Mouse (Mus musculus): ENCODE data around the gene Tbc1d10c.

The Tbc1d10c gene

GRCm38 (mm10) chr19:4180411-4180810 lies 10.7 kb downstream of the Tbc1d10c start:
- no peak for TF ChIP-seq NANOG (IDR thresholded peaks at IDR 0.05; ENCODE audit: borderline replicate concordance, low read length)
- no peak for TF ChIP-seq POU5F1 (IDR thresholded peaks at IDR 0.05; ENCODE audit: borderline replicate concordance, low read length)
- no peak for TF ChIP-seq CTCF (conservative IDR thresholded peaks at IDR 0.05; ENCODE audit: low read length)
- no peak overlapping the region for H3K4me3 ChIP-seq (replicated peaks; ENCODE audit: low read length)
- H3K4me1 ChIP-seq (replicated peaks; ENCODE audit: low read depth, low read length) = peaks cover 52% of the 10 kb centered on the region
- H3K27me3 ChIP-seq (ENCODE audit: insufficient read depth, low read length) = peaks cover 9% of the 10 kb centered on the region; the same call in 1 of the 2 replicates
- H3K36me3 ChIP-seq (ENCODE audit: insufficient read depth, low read length) = no peaks in the 10 kb centered on the region
- no peaks in the 10 kb centered on the region for H3K9me3 ChIP-seq (ENCODE audit: low read length)

DNA sequence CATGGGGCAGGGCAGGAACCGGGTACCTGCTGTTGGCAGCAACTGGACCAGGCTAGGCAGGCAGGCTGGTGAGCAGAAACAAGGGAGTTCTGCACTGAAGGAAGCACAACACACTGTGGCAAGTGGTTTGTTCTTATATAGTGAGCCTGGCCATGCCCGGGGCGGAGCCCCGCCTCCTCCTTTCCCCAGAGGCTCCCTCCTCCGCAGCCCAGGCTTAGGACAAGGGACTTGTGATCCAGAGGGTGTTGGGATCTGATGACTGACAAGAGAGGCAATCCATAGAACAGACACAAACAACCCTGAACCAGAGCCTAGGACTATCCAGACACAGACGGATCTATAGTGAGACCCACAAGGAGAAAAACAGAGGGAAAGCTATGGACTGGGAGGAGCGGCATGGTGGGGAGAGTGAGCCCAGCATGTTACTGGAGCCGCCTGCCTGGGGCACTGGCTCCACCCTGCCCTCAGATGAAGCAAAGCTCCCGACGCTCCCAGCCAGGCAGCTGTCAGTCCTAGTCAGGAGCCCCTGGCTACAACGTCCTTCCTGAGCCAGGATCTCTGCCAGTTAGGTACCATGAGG lies 15.6 kb downstream of the Tbc1d10c start, which contains the start of gene Carns1:
Gene Carns1, minus strand, starts transcription at position 112 of the 580 bp plus-strand sequence.
- Histone ChIP-seq H3K4me1 (replicated peaks; ENCODE audit: low read depth, low read length) (peaks cover 59% of the 10 kb centered on the region), H3K36me3 (ENCODE audit: insufficient read depth, low read length) (no peaks in the 10 kb centered on the region), H3K9me3 (ENCODE audit: low read length) (no peaks in the 10 kb centered on the region), H3K27me3 (ENCODE audit: insufficient read depth, low read length) (peaks cover 15% of the 10 kb centered on the region; the same call in 1 of the 2 replicates), H3K4me3 (replicated peaks; ENCODE audit: low read length) (peak within 1 kb of the TSS; percentile 50)
- TF ChIP-seq POU5F1 (IDR thresholded peaks at IDR 0.05; ENCODE audit: borderline replicate concordance, low read length) = no peak
- TF ChIP-seq CTCF (conservative IDR thresholded peaks at IDR 0.05; ENCODE audit: low read length) = no peak
- TF ChIP-seq NANOG (IDR thresholded peaks at IDR 0.05; ENCODE audit: borderline replicate concordance, low read length) = no peak

DNA sequence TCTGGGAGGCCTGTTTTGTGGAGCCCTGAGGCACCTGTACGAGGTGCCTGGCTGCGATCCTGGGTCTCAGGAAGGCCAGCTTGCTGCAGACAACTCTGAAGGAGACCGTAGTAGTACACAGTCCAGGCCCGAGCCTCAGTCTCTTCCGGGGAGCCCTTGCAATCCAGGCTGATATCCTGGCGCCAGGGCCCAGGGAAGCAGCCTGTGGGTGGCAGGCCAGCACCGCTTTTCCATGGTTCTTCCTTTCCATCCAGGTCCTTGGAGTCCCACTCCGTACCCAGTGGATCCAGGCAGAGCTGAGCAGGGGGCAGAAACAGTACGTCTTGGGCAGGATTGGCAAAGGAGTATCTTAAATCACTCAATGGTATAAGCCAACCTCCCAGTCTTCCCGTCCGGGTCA lies 18.2 kb downstream of the Tbc1d10c start:
- TF ChIP-seq CTCF (conservative IDR thresholded peaks at IDR 0.05; ENCODE audit: low read length) (no peak), POU5F1 (IDR thresholded peaks at IDR 0.05; ENCODE audit: borderline replicate concordance, low read length) (no peak), NANOG (IDR thresholded peaks at IDR 0.05; ENCODE audit: borderline replicate concordance, low read length) (no peak)
- Histone ChIP-seq H3K27me3 (ENCODE audit: insufficient read depth, low read length) (peaks cover 15% of the 10 kb centered on the region; the same call in 1 of the 2 replicates), H3K9me3 (ENCODE audit: low read length) (no peaks in the 10 kb centered on the region), H3K36me3 (ENCODE audit: insufficient read depth, low read length) (no peaks in the 10 kb centered on the region), H3K4me1 (replicated peaks; ENCODE audit: low read depth, low read length) (peaks cover 77% of the 10 kb centered on the region), H3K4me3 (replicated peaks; ENCODE audit: low read length) (peak overlapping the region; percentile 39)

DNA sequence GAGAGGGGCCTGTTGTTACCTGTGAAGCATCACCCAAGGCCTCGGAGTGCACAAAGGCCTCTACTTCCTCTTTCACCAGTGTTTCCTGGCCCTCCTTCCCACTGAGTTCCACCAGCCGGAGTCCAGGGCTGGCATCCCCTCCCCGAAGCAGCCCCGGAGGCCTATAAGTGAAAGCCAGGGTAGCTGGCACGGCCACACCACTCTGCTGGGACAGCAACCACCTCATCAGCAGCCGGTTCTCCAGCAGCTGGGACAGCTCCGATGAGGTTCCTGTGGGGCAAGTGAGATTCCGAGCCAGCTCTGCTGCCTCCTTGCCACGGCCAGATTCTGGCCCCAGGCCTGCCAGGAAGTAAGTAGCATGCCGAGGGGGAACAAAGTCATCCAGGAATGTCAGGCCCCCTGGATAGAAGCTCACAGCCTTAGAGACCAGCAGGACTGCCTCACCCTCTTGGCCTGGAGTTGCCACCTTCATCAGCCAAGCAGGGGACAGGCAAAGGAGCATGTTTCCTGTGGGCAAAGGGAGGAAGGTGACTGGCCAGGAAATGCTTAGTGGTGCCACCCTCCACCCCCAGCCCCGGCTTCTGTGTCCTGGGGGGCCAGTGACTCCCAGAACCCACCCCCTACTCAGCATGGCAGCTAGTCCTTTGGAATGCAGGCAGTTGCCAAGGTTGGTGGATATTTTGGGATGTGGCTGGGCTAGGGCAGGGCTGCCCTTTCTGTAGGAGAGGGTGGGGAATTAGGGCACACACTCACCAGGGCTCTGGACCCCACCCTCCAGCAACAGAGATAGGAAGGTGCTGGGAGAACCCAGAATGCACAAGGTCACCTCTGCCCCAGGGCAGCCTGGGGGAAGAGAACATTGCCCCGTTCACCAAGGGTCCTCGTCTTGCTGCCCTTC lies 19.4 kb downstream of the Tbc1d10c start:
- Histone ChIP-seq H3K27me3 (ENCODE audit: insufficient read depth, low read length) (peaks cover 11% of the 10 kb centered on the region; the same call in 1 of the 2 replicates), H3K4me1 (replicated peaks; ENCODE audit: low read depth, low read length) (peaks cover 79% of the 10 kb centered on the region), H3K4me3 (replicated peaks; ENCODE audit: low read length) (no peak overlapping the region), H3K9me3 (ENCODE audit: low read length) (no peaks in the 10 kb centered on the region), H3K36me3 (ENCODE audit: insufficient read depth, low read length) (no peaks in the 10 kb centered on the region)
- no peak for TF ChIP-seq CTCF (conservative IDR thresholded peaks at IDR 0.05; ENCODE audit: low read length)
- no peak for TF ChIP-seq POU5F1 (IDR thresholded peaks at IDR 0.05; ENCODE audit: borderline replicate concordance, low read length)
- no peak for TF ChIP-seq NANOG (IDR thresholded peaks at IDR 0.05; ENCODE audit: borderline replicate concordance, low read length)

- Histone ChIP-seq H3K9me3 (ENCODE audit: low read length) (no peaks in the 10 kb centered on the region), H3K36me3 (ENCODE audit: insufficient read depth, low read length) (no peaks in the 10 kb centered on the region), H3K4me1 (replicated peaks; ENCODE audit: low read depth, low read length) (peaks cover 84% of the 10 kb centered on the region), H3K4me3 (replicated peaks; ENCODE audit: low read length) (peak overlapping the region; percentile 84), H3K27me3 (ENCODE audit: insufficient read depth, low read length) (peaks cover 7% of the 10 kb centered on the region; the same call in 1 of the 2 replicates)
- TF ChIP-seq POU5F1 (IDR thresholded peaks at IDR 0.05; ENCODE audit: borderline replicate concordance, low read length) (no peak), NANOG (IDR thresholded peaks at IDR 0.05; ENCODE audit: borderline replicate concordance, low read length) (no peak), CTCF (conservative IDR thresholded peaks at IDR 0.05; ENCODE audit: low read length) (no peak)
Observed at GRCm38 (mm10) chr19:4170723-4171392, 20.2 kb downstream of the Tbc1d10c start.

GRCm38 (mm10) chr19:4169810-4170209 lies 21.3 kb downstream of the Tbc1d10c start:
- Histone ChIP-seq H3K36me3 (ENCODE audit: insufficient read depth, low read length) (no peaks in the 10 kb centered on the region), H3K4me3 (replicated peaks; ENCODE audit: low read length) (peak overlapping the region; percentile 84), H3K27me3 (ENCODE audit: insufficient read depth, low read length) (peaks cover 6% of the 10 kb centered on the region; the same call in 1 of the 2 replicates), H3K4me1 (replicated peaks; ENCODE audit: low read depth, low read length) (peaks cover 84% of the 10 kb centered on the region), H3K9me3 (ENCODE audit: low read length) (no peaks in the 10 kb centered on the region)
- TF ChIP-seq NANOG (IDR thresholded peaks at IDR 0.05; ENCODE audit: borderline replicate concordance, low read length) (no peak), POU5F1 (IDR thresholded peaks at IDR 0.05; ENCODE audit: borderline replicate concordance, low read length) (no peak), CTCF (conservative IDR thresholded peaks at IDR 0.05; ENCODE audit: low read length) (no peak)

- H3K36me3 ChIP-seq (ENCODE audit: insufficient read depth, low read length) = no peaks in the 10 kb centered on the region
- H3K27me3 ChIP-seq (ENCODE audit: insufficient read depth, low read length) = peaks cover 6% of the 10 kb centered on the region; the same call in 1 of the 2 replicates
- peaks cover 84% of the 10 kb centered on the region for H3K4me1 ChIP-seq (replicated peaks; ENCODE audit: low read depth, low read length)
- TF ChIP-seq CTCF (conservative IDR thresholded peaks at IDR 0.05; ENCODE audit: low read length) = no peak
- TF ChIP-seq POU5F1 (IDR thresholded peaks at IDR 0.05; ENCODE audit: borderline replicate concordance, low read length) = no peak
- no peak for TF ChIP-seq NANOG (IDR thresholded peaks at IDR 0.05; ENCODE audit: borderline replicate concordance, low read length)
- H3K4me3 ChIP-seq (replicated peaks; ENCODE audit: low read length) = peak overlapping the region; percentile 84
- no peaks in the 10 kb centered on the region for H3K9me3 ChIP-seq (ENCODE audit: low read length)
Observed at GRCm38 (mm10) chr19:4169378-4169784, 21.7 kb downstream of the Tbc1d10c start.
